Mouse (Mus musculus) limb, embryonic 14.5 days (tissue): Measurements from ENCODE around the gene Polr2j. TPM values are rescaled to one million over a fixed set of nuclear protein-coding genes. Genes with fewer than 3 reads are reported as not detected.

Experiments used
- ATAC-seq: fragments of 200-750 bp; cut with Nextera tagmentation; 2 replicates; pipeline ENCODE4 v1.8.0; 2017; ENCODE audit warnings: low read depth, moderate number of reproducible peaks, moderate TSS enrichment; ENCODE audit not compliant: low FRiP score
- DNase-seq: peaks from one replicate; pipeline ENCODE4 v3.0.0-alpha.2; 2015; ENCODE audit warnings: low spot score
- H3K27ac ChIP-seq: fragments of 300-500 bp; sonication (generic); replicated peaks from 2 replicates; pipeline ENCODE4 v1.5.1; 2014; ENCODE audit warnings: low read depth, mild to moderate bottlenecking, low read length, moderate library complexity, mixed read lengths
- H3K27me3 ChIP-seq: fragments of 300-500 bp; sonication (generic); 2 replicates; pipeline ENCODE4 v1.6.1; 2014; ENCODE audit warnings: low read length, mixed read lengths; ENCODE audit not compliant: control insufficient read depth, insufficient read depth
- H3K36me3 ChIP-seq: fragments of 300-500 bp; sonication (generic); 2 replicates; pipeline ENCODE4 v1.6.1; 2014; ENCODE audit warnings: mild to moderate bottlenecking, low read length, moderate library complexity, mixed read lengths; ENCODE audit not compliant: control insufficient read depth, insufficient read depth
- H3K4me1 ChIP-seq: fragments of 300-500 bp; sonication (generic); 2 replicates; pipeline ENCODE4 v1.6.1; 2014; ENCODE audit warnings: antibody characterized with exemption, low read length, mixed read lengths; ENCODE audit not compliant: control insufficient read depth, insufficient read depth
- H3K4me2 ChIP-seq: fragments of 300-500 bp; sonication (generic); replicated peaks from 2 replicates; pipeline ENCODE4 v1.6.1; 2014; ENCODE audit warnings: low read depth, mild to moderate bottlenecking, low read length, moderate library complexity; ENCODE audit not compliant: severe bottlenecking
- H3K4me3 ChIP-seq: fragments of 300-500 bp; sonication (generic); replicated peaks from 2 replicates; pipeline ENCODE4 v1.5.1; 2014; ENCODE audit warnings: low read length
- H3K9ac ChIP-seq: fragments of 300-500 bp; sonication (generic); 2 replicates; pipeline ENCODE4 v1.6.1; 2014; ENCODE audit warnings: mild to moderate bottlenecking, low read depth, low read length, moderate library complexity; ENCODE audit not compliant: severe bottlenecking
- H3K9me3 ChIP-seq: fragments of 300-500 bp; sonication (generic); 2 replicates; pipeline ENCODE4 v1.6.1; 2016; ENCODE audit warnings: low read length; ENCODE audit not compliant: control insufficient read depth
- POLR2A ChIP-seq: fragments of 200-500 bp; IDR thresholded peaks from 2 replicates; pipeline ENCODE4 v1.8.0; 2012; ENCODE audit warnings: inconsistent platforms, mild to moderate bottlenecking, moderate library complexity, borderline replicate concordance; ENCODE audit not compliant: insufficient read depth, insufficient read length; ENCODE audit errors: extremely low read depth
- WGBS: fragments of 180-500 bp; shearing (Covaris S2); extraction: QIAGEN DNeasy Blood & Tissue Kit; methylation state at CpG from one replicate; pipeline ENCODE4 v1.1.7; 2014; 5-methylcytosine and 5-hydroxymethylcytosine counted together
- microRNA-seq: library from miRNA; unstranded; fragments of <30 nt; microRNA quantifications from one replicate; pipeline ENCODE4, GENCODE M21; 2016
- polyA plus RNA-seq, 2 experiments: library from polyadenylated mRNA; depleted of rRNA in 1 of 2; stranded (reverse) in 1 of 2; unstranded in 1 of 2; fragments of >200 nt; fragmentation: Nextera tagmentation in 1 of 2; extraction: Ambion mirVana in 1 of 2; gene quantifications; 2 replicates each; pipeline versions ENCODE4 v1.2.1 to v1.2.3; 2012 to 2014

Gene Polr2j
- polyA plus RNA-seq, 2 experiments, result 148 to 251 TPM

- H3K4me2 ChIP-seq, result peak overlapping the region; percentile 93
- no peak overlapping the region for H3K27ac ChIP-seq
- 35% methylated on average over 17 of the region's 17 CpGs for WGBS
- peak; percentile 50 for DNase-seq
- TF ChIP-seq POLR2A, result no peak
- H3K4me3 ChIP-seq, result peak overlapping the region; percentile 60
- no peaks in the 10 kb centered on the region for H3K27me3 ChIP-seq
- no peak overlapping the region for H3K9ac ChIP-seq
- no peak for ATAC-seq
- no peaks in the 10 kb centered on the region for H3K9me3 ChIP-seq
- H3K4me1 ChIP-seq, result peaks cover 7% of the 10 kb centered on the region
- no peaks in the 10 kb centered on the region; the same call in 1 of the 2 replicates for H3K36me3 ChIP-seq
Observed at GRCm38 (mm10) chr5:136171363-136172341, 55.2 kb downstream of the Polr2j start.

Small RNA genes lying within 50 kb of the gene (microRNA-seq; reads per million reads assigned to microRNA genes)
- 0.92 reads per million for gene Mir7035

Other genes starting within 250 kb of the Polr2j start
- gene Hspb1, start 228.7 kb upstream of the Polr2j start, polyA plus RNA-seq (2012; rRNA removed), result 326 and 338 TPM in 2 replicates
- 433 and 574 TPM in 2 replicates for gene Hspb1, start 228.7 kb upstream of the Polr2j start, polyA plus RNA-seq (2014; fragmentation: Nextera tagmentation; extraction: Ambion mirVana)
- 83.6 and 91.3 TPM in 2 replicates for gene Ywhag, start 182.0 kb upstream of the Polr2j start, polyA plus RNA-seq (2012; rRNA removed)
- gene Ywhag, start 182.0 kb upstream of the Polr2j start, polyA plus RNA-seq (2014; fragmentation: Nextera tagmentation; extraction: Ambion mirVana), result 72.9 and 76.9 TPM in 2 replicates
- 6.6 and 7.2 TPM in 2 replicates for gene Ssc4d, start 142.1 kb upstream of the Polr2j start, polyA plus RNA-seq (2012; rRNA removed)
- 2.6 and 3.2 TPM in 2 replicates for gene Ssc4d, start 142.1 kb upstream of the Polr2j start, polyA plus RNA-seq (2014; fragmentation: Nextera tagmentation; extraction: Ambion mirVana)
- 0.32 and 0.38 TPM in 2 replicates for gene Zp3, start 136.5 kb upstream of the Polr2j start, polyA plus RNA-seq (2012; rRNA removed)
- 0.37 and 0.40 TPM in 2 replicates for gene Zp3, start 136.5 kb upstream of the Polr2j start, polyA plus RNA-seq (2014; fragmentation: Nextera tagmentation; extraction: Ambion mirVana)
- 28.5 and 38.2 TPM in 2 replicates for gene Dtx2, start 121.8 kb upstream of the Polr2j start, polyA plus RNA-seq (2012; rRNA removed)
- gene Dtx2, start 121.8 kb upstream of the Polr2j start, polyA plus RNA-seq (2014; fragmentation: Nextera tagmentation; extraction: Ambion mirVana), result 29.5 TPM in 2 replicates
- gene Upk3b, start 78.1 kb upstream of the Polr2j start, polyA plus RNA-seq (2012; rRNA removed), result 0.15 and 1.1 TPM in 2 replicates
- gene Upk3b, start 78.1 kb upstream of the Polr2j start, polyA plus RNA-seq (2014; fragmentation: Nextera tagmentation; extraction: Ambion mirVana), result 0.28 and 0.74 TPM in 2 replicates
- gene Upk3bl, start 62.1 kb upstream of the Polr2j start, polyA plus RNA-seq (2012; rRNA removed), result 3.0 and 7.5 TPM in 2 replicates
- 11.5 and 14.1 TPM in 2 replicates for gene Upk3bl, start 62.1 kb upstream of the Polr2j start, polyA plus RNA-seq (2014; fragmentation: Nextera tagmentation; extraction: Ambion mirVana)
- gene Rasa4, start 32.7 kb upstream of the Polr2j start, polyA plus RNA-seq (2012; rRNA removed), result 29.4 and 35.0 TPM in 2 replicates
- gene Rasa4, start 32.7 kb upstream of the Polr2j start, polyA plus RNA-seq (2014; fragmentation: Nextera tagmentation; extraction: Ambion mirVana), result 14.1 and 17.1 TPM in 2 replicates
- 59.4 and 71.7 TPM in 2 replicates for gene Lrwd1, start 19.4 kb downstream of the Polr2j start, polyA plus RNA-seq (2012; rRNA removed)
- gene Lrwd1, start 19.4 kb downstream of the Polr2j start, polyA plus RNA-seq (2014; fragmentation: Nextera tagmentation; extraction: Ambion mirVana), result 31.1 and 33.6 TPM in 2 replicates
- 20.0 and 28.9 TPM in 2 replicates for gene Alkbh4, start 19.5 kb downstream of the Polr2j start, polyA plus RNA-seq (2012; rRNA removed)
- gene Alkbh4, start 19.5 kb downstream of the Polr2j start, polyA plus RNA-seq (2014; fragmentation: Nextera tagmentation; extraction: Ambion mirVana), result 15.0 and 16.1 TPM in 2 replicates
- 13.7 and 18.4 TPM in 2 replicates for gene Orai2, start 54.1 kb downstream of the Polr2j start, polyA plus RNA-seq (2012; rRNA removed)
- gene Orai2, start 54.1 kb downstream of the Polr2j start, polyA plus RNA-seq (2014; fragmentation: Nextera tagmentation; extraction: Ambion mirVana), result 9.0 and 10.2 TPM in 2 replicates
- 20.4 and 32.4 TPM in 2 replicates for gene Prkrip1, start 82.3 kb downstream of the Polr2j start, polyA plus RNA-seq (2012; rRNA removed)
- 52.3 and 53.0 TPM in 2 replicates for gene Prkrip1, start 82.3 kb downstream of the Polr2j start, polyA plus RNA-seq (2014; fragmentation: Nextera tagmentation; extraction: Ambion mirVana)
- 14.6 and 19.7 TPM in 2 replicates for gene Sh2b2, start 129.9 kb downstream of the Polr2j start, polyA plus RNA-seq (2012; rRNA removed)
- gene Sh2b2, start 129.9 kb downstream of the Polr2j start, polyA plus RNA-seq (2014; fragmentation: Nextera tagmentation; extraction: Ambion mirVana), result 6.3 and 9.0 TPM in 2 replicates